Mouse (Mus musculus) left cerebral cortex, postnatal 36 days (tissue): ENCODE measurements around the gene Med9. TPM values are rescaled to one million over a fixed set of nuclear protein-coding genes. Genes with fewer than 3 reads are reported as not detected.

ENCODE experiments used
- DNase-seq, 2 experiments: peaks; one replicate each; pipeline ENCODE4 v3.0.0; 2021 to 2022; ENCODE audit warnings: low spot score in 2 of 2, mixed read lengths in 1 of 2
- intact Hi-C: fragments of 180-260 bp; cut with DNase I; formaldehyde crosslinking; loops from one replicate; pipeline ENCODE4 v1.15.1; 2025
- total RNA-seq, 2 experiments: library from RNA; stranded (reverse); gene quantifications; 2 replicates each; pipeline ENCODE4 v1.2.3; 2021

Med9 gene
- total RNA-seq = 10 to 100 TPM; 37.4 to 46.0 TPM

DNA sequence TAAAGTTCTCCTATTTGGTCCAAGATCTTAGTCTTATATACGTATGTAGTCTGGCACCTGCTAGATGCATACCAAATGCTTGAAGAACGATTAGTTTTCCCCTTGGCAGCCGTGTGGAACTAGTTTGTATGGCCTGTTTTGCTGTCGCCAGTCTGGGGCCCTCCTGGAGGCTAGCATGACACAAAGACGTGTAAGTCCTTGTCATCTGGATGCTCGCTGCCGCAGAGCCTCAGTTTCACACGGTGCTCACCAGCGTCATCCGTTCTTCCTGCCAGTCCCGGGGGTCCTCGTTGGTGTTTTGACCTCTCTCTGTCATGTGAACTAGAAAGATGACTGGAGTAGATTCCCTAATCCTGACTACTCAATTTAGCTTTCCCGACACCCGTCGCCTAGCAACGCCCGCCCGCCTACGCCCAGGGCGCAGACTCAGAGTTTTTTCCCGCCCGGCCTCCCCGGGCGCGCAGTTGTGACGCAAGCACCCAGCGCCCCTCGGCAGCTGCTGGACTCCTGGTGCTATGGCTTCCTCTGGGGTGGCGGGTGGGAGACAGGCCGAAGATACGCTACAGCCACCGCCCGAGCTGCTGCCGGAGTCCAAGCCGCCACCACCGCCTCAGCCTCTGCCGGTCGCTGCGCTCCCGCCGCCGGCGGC is at the start of gene Med9:
TSS of gene Med9 (plus strand) at position 455 of the 649 bp plus-strand sequence.
- intact Hi-C loops = loop anchor here (2.0 kb wide), 1 partner anchor 17 kb away; the partner anchor contains the start of gene Rasd1
- peak; percentile 96 to 98 for DNase-seq

DNA sequence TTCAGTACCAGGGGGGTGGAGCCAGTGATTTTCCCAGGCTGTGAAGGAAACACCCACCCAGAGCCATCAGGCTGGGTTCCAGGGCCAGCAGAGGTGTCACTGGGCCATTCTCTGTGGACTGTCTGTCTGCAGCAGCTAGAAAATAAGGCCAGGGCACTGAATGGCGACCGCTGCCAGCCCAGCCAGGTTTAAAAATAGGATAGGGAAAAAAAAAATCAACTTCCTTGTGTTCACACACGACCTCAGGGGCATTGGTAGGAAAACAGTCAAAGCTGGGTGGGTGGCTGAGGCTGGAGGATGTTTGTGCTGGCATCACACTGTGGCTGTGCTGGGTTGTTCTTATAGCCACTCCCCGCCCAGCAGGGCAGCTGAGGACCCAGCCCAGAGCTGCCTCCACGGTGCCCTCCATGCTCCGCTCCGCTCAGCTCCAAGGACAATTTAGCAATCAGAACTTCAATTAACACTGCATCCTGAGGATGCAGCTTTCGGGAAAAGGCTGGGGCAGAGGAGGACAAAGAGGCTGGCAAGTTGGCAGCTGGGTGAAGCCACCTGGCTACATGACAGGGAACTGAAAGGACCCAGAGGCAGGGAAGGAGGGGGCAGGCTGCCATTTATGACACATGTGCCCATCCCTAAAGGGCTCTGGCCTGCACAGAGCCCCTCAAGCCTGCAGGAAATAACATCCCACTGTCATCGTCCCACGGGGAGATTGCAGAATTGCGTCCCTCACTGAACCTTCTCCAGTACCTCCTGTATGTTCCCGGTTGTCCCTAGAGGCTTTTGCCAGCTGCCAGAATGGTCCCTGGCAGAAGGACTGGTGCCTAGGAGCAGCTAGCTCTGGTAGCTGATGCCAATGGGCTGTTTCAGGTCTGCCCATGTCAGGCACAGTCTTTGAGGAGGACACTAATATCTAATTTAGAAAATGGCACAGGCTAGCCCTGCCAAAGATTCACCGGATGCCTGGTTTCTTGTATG is 48.0 kb upstream of the Med9 start:
- intact Hi-C loops = no loop called here

DNA sequence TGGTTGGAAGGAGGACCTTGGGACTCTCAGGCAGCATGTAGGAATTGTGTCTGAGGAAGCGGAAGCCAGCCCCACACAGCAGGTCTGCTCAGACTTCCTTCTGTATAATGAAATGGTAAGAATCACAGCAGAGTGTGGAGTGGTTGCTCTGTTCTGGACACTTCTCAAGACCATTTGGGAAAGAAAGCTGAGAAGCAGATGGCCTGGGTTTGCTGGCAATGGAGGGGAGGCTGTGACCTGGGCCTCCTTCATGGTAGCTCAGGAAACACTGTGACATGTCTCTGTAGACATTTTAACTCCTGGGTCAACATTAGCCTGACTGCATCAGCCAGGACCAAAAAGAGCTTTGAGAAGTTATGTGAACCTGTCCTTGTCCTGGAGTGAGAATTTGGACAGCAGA is 47.0 kb upstream of the Med9 start:
- intact Hi-C loops = no loop called here
- DNase-seq = no peak

More for the DNA sequence above, 48.0 kb upstream of the Med9 start:
- no peak for DNase-seq

GRCm38 (mm10) chr11:59902045-59902726 is 45.8 kb upstream of the Med9 start:
- DNase-seq = no peak
- intact Hi-C loops = no loop called here

DNA sequence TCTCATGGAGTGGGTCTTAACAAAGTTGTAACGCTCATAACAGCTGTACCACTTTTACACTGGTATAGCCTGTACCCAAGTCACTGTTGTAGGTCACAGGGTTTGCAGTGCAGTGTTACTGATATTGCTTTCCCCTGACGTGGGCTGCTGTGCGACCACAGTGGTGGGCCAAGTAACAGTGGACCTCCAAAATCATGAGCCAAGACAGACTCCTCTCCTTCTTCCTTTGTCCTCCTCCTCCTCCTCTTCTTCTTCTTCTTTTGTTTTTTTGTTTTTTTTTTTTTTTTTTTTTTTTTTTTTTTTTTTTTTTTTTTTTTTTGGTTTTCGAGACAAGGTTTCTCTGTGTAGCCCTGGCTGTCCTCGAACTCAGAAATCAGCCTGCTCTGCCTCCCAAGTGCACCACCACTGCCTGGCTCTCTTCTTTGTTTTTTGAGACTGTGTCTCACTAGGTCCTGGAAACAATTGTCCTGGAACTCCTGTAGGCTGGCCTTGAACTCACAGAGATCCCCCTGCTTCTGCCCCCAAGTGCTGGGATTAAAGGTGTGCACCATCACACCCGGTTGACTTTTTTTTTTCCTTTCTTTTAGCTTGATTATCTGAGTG is 41.4 kb upstream of the Med9 start:
- intact Hi-C loops = no loop called here
- DNase-seq = no peak

GRCm38 (mm10) chr11:59908446-59908845 is 39.6 kb upstream of the Med9 start:
- intact Hi-C loops = no loop called here
- no peak for DNase-seq

- intact Hi-C loops = no loop called here
- DNase-seq = no peak
Observed at GRCm38 (mm10) chr11:59910586-59910985, 37.4 kb upstream of the Med9 start.

- no peak for DNase-seq
- intact Hi-C loops = no loop called here
Observed at GRCm38 (mm10) chr11:59911523-59911922, 36.5 kb upstream of the Med9 start.

DNA sequence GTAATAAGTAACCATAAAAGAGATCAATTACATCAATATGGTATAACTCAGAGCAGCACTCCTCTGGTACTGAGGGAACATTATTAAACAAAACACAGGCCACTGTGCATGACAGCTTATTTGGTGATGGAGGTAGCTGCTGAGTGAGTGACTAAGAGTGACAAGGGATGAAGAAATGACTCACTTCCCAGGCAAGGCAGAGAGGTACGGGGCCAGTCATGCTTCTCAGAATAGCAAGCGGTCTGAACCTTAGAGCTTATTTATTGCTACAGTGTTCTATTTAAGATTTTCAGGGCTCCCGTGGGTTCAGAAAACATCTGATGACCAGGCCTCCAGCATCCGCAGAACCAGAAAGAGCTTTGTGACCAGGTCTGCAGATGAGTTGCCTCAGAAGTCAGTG is 34.3 kb upstream of the Med9 start:
- no peak for DNase-seq
- intact Hi-C loops = no loop called here

DNA sequence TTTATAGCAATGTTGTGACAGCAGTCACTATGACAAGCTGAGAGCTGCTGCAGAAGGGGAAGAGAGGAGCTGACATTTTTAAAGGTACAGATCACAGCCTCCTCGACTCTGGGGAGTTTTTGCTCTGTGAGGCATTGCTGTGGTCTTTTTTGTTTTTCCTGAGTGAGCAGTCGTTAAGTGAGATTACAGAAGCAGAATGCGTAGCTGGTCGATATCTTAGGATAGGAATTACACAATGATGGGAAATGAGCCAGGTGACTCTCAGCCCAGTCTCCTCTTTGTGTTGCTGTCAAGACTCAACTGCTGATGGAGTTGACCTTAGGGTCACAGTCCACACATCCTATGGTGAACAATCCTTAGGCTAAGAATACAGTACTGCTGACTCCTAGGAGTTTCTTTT is 30.0 kb upstream of the Med9 start:
- intact Hi-C loops = no loop called here
- no peak for DNase-seq

DNA sequence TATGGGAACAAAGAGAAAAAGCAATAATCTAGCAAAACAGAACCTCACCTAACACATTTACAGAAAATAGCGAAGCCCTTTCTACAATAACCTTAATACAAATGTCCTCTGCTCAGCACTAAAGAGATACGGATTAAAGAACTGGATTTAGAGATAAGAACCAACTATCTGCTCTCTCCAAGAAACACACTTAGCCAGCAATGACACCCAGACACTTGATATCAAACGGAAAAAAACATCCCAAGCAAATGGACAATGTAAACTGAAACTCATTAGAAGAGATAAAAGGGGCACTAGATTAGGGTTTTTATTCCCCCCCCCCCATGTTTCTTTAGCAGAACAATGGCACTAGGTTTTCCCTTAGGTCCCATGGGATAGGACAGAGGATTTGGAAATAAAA is 28.6 kb upstream of the Med9 start:
- no peak for DNase-seq
- intact Hi-C loops = no loop called here

DNA sequence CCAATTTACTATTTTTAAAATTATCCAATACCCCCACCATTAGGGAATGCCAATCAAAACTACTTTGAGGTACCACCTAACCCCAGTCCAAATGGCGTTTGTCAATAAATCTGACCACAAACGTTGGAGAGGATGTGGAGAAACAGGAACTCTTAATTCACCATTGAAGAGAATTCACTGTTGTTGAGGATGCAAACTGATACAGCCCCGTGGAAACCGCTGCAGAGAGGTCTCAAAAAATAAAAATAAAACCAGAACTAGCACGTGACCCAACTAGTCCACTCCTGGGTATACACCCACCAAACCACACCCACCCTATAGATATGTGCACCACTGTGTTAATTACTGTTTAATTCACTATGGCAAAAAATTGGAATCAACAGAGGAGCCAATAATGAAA is 27.7 kb upstream of the Med9 start:
- intact Hi-C loops = no loop called here

GRCm38 (mm10) chr11:59921265-59921664 is 26.7 kb upstream of the Med9 start:
- intact Hi-C loops = no loop called here
- no peak for DNase-seq

More for the DNA sequence above, 27.7 kb upstream of the Med9 start:
- DNase-seq = no peak

GRCm38 (mm10) chr11:59930031-59930430 is 18.0 kb upstream of the Med9 start:
- intact Hi-C loops = no loop called here
- DNase-seq = no peak

DNA sequence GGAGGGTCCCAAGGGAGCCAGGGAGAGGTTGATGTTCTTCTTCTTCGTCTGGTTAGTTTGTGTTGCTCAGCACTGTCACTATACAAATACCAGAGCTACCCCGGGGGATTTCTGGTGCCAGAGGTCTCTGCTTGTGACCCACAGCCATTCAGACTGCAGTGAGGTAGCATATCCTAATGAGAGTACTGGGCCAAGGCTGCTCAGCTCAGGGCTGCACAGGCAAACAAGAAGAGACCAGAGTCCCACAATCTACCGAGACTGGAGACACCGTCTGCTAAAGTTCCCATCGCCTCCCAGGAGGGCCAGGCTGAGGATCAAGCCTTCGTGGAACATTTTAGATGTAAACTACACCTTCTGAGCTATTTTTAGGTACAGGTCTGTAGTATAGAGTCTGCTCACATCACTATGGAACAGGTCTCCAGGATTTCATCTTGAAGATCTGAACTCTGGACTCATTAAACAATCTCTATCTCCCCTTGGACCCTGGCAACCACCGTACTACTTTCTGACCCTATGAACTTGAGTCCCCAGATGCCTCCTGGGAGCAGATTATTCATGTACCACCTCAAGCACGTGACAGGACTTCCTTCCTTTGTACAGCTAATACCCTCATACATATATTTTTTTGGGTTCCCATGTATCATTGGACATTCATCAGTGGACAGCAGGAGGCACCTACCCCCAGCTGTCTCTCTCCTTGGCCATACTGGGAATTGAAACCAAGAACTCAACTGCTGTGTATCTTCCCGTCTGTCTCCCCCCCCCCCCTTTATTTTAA is 15.3 kb upstream of the Med9 start:
- DNase-seq = no peak
- intact Hi-C loops = no loop called here

- DNase-seq = no peak
- intact Hi-C loops = no loop called here
Observed at GRCm38 (mm10) chr11:59933943-59934342, 14.1 kb upstream of the Med9 start.

DNA sequence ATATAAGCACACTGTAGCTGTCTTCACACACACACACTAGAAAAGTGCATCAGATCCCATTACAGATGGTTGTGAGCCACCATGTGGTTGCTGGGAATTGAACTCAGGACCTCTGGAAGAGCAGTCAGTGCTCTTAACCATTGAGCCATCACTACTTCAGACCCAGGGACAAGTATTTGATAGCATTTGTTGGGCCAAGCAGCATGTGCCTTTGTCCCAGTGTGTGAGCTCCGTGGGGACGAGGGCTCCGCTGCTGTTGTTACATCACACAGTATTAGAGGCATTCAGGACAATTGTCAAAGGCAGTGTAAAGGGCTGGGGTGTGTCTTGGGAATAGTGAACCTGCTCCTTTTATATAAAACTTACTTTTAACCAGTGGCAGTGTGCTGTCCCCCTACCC is 11.0 kb upstream of the Med9 start:
- intact Hi-C loops = no loop called here

GRCm38 (mm10) chr11:59937615-59938014 is 10.4 kb upstream of the Med9 start:
- no peak for DNase-seq
- intact Hi-C loops = no loop called here

More for the DNA sequence above, 11.0 kb upstream of the Med9 start:
- DNase-seq = no peak

DNA sequence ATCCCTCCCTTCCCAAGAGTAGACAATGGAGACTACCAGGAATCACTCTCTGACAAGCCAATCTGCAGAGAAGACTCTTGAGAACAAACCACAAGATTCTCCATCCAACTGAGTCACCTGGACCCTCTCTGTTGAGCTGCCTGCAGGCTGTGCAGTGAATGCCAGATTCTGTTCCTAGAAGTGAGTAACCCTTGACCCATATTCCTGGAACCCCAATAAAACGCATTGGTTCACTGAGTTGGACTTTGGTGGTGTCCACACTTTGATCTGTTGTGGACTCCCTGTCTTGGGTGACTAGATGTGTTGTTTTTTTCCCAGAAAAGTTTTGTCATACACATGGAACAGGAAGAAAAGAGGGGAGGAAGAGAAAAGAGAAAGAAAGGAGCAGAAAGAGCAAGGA is 8.2 kb upstream of the Med9 start:
- intact Hi-C loops = no loop called here
- DNase-seq = no peak
